Mouse (Mus musculus) hindbrain, embryonic 10.5 days (tissue): ENCODE data around the gene Mrpl39. TPM values are rescaled to one million over a fixed set of nuclear protein-coding genes. Genes with fewer than 3 reads are reported as not detected.

Experiments
- DNase-seq: peaks from one replicate; pipeline ENCODE4 v3.0.0-alpha.2; 2017; ENCODE audit warnings: low spot score
- H3K27ac ChIP-seq: fragments of 300-500 bp; sonication (generic); 2 replicates; pipeline ENCODE4 v1.5.1; 2016; ENCODE audit warnings: mild to moderate bottlenecking, moderate library complexity
- H3K27me3 ChIP-seq: fragments of 300-500 bp; sonication (generic); 2 replicates; pipeline ENCODE4 v1.6.1; 2016; ENCODE audit warnings: mild to moderate bottlenecking; ENCODE audit not compliant: poor library complexity, insufficient read depth, severe bottlenecking
- H3K36me3 ChIP-seq: fragments of 300-500 bp; sonication (generic); 2 replicates; pipeline ENCODE4 v1.6.1; 2016; ENCODE audit warnings: mild to moderate bottlenecking, moderate library complexity
- H3K4me1 ChIP-seq: fragments of 300-500 bp; sonication (generic); replicated peaks from 2 replicates; pipeline ENCODE4 v1.6.1; 2016; ENCODE audit warnings: mild to moderate bottlenecking
- H3K4me3 ChIP-seq: fragments of 300-500 bp; sonication (generic); 2 replicates; pipeline ENCODE4 v1.5.1; 2016; ENCODE audit warnings: mild to moderate bottlenecking, moderate library complexity
- H3K9me3 ChIP-seq: fragments of 300-500 bp; sonication (generic); 2 replicates; pipeline ENCODE4 v1.6.1; 2016; ENCODE audit warnings: mild to moderate bottlenecking, moderate library complexity
- WGBS: fragments of 180-500 bp; shearing (Covaris S2); methylation state at CpG from one replicate; pipeline ENCODE4 v1.1.7; 2016; 5-methylcytosine and 5-hydroxymethylcytosine counted together
- polyA plus RNA-seq: library from polyadenylated mRNA; unstranded; fragments of >200 nt; fragmentation: Nextera tagmentation; extraction: Ambion mirVana; gene quantifications from 2 replicates; pipeline ENCODE4 v1.2.1, GENCODE M21; 2016

Gene Mrpl39
- polyA plus RNA-seq = 50.3 and 54.4 TPM in 2 replicates

DNA sequence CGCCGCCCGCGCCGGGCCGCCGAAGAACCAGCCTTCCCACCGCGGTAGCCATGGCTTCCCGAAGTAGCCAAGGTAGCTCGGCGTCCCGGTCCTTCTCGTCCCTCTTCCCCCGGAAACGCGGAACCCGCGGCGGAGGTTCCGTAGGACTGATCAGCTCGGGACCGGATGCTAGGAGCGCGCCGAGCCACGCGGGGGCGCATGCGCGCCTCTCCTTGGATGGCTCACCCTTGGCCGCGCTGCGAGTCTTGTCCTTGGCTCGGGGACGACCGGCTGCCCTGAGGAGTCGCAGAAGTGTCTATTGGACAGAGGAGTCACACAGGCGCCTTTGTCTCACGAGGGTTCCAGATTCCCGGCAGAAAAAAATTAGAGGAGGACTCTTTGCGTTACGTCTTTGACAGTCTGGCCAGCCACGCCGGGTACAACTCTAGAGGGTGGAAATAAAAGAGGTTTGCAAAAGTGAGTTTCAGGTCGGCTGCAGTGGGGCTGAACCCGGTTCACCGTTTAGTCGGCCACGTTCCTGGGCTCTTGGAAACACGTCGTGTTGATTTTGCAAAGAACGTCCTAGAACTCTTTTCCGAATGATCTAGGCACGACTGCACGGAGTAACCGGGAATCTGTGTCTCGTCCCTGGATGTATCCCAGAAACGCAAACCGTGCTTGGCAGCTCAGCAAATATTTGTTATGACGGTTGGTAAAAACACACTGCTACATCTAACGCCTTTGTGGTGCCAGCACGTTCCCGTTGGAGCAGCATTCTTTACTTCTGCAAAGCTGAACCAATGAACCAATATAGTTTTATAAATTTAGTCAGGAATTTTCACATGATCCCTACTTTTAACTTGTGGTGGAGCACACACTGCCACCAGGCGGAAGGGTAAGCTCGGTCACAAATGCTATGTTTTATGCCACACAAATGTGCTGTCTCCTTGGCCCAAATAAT, at the start of gene Mrpl39:
Gene Mrpl39, minus strand, starts transcription at position 577 of the 940 bp plus-strand sequence.
- Histone ChIP-seq H3K27me3 (no peaks in the 10 kb centered on the region), H3K4me1 (peaks cover 8% of the 10 kb centered on the region), H3K36me3 (peaks cover 26% of the 10 kb centered on the region), H3K27ac (peak within 1 kb of the TSS; percentile 91), H3K4me3 (peak within 1 kb of the TSS; percentile 83), H3K9me3 (no peaks in the 10 kb centered on the region)
- 2% methylated on average over 66 of the region's 66 CpGs for WGBS
- DNase-seq = peak; percentile 98

GRCm38 (mm10) chr16:84784966-84785365, 49.4 kb upstream of the Mrpl39 start:
- DNase-seq = no peak
- Histone ChIP-seq H3K4me1 (0 out of 2 replicates have a peak, but pooled peaks cover 2% of the 10 kb centered on the region), H3K27ac (no peak overlapping the region), H3K27me3 (no peaks in the 10 kb centered on the region), H3K9me3 (no peaks in the 10 kb centered on the region), H3K36me3 (peaks cover 35% of the 10 kb centered on the region), H3K4me3 (no peak overlapping the region)
- WGBS = 27% methylated on average over 7 of the region's 7 CpGs

- peaks cover 36% of the 10 kb centered on the region for H3K36me3 ChIP-seq
- H3K27ac ChIP-seq = no peak overlapping the region
- H3K4me1 ChIP-seq = 0 out of 2 replicates have a peak, but pooled peaks cover 6% of the 10 kb centered on the region
- H3K4me3 ChIP-seq = no peak overlapping the region
- H3K27me3 ChIP-seq = no peaks in the 10 kb centered on the region
- WGBS = 67% methylated on average over 2 of the region's 2 CpGs
- no peaks in the 10 kb centered on the region for H3K9me3 ChIP-seq
- DNase-seq = no peak
Observed at GRCm38 (mm10) chr16:84783279-84783678, 47.7 kb upstream of the Mrpl39 start.

GRCm38 (mm10) chr16:84779718-84780117, 44.2 kb upstream of the Mrpl39 start:
- H3K9me3 ChIP-seq = no peaks in the 10 kb centered on the region
- WGBS = 85% methylated on average over 5 of the region's 5 CpGs

GRCm38 (mm10) chr16:84778861-84779630, 43.5 kb upstream of the Mrpl39 start:
- H3K27ac ChIP-seq = no peak overlapping the region
- 88% methylated on average over 6 of the region's 6 CpGs for WGBS
- no peak for DNase-seq

More at GRCm38 (mm10) chr16:84779718-84780117, 44.2 kb upstream of the Mrpl39 start:
- Histone ChIP-seq H3K27me3 (no peaks in the 10 kb centered on the region), H3K27ac (no peak overlapping the region), H3K36me3 (peaks cover 31% of the 10 kb centered on the region), H3K4me3 (no peak overlapping the region), H3K4me1 (peaks cover 18% of the 10 kb centered on the region)
- DNase-seq = no peak

GRCm38 (mm10) chr16:84778431-84778830, 42.9 kb upstream of the Mrpl39 start:
- Histone ChIP-seq H3K9me3 (no peaks in the 10 kb centered on the region), H3K4me3 (no peak overlapping the region), H3K27ac (no peak overlapping the region), H3K27me3 (no peaks in the 10 kb centered on the region), H3K36me3 (peaks cover 31% of the 10 kb centered on the region), H3K4me1 (peaks cover 21% of the 10 kb centered on the region)
- no peak for DNase-seq
- WGBS = 89% methylated on average over 6 of the region's 6 CpGs

More at GRCm38 (mm10) chr16:84778861-84779630, 43.5 kb upstream of the Mrpl39 start:
- Histone ChIP-seq H3K36me3 (peaks cover 31% of the 10 kb centered on the region), H3K4me1 (peaks cover 18% of the 10 kb centered on the region), H3K4me3 (no peak overlapping the region), H3K9me3 (no peaks in the 10 kb centered on the region), H3K27me3 (no peaks in the 10 kb centered on the region)

DNA sequence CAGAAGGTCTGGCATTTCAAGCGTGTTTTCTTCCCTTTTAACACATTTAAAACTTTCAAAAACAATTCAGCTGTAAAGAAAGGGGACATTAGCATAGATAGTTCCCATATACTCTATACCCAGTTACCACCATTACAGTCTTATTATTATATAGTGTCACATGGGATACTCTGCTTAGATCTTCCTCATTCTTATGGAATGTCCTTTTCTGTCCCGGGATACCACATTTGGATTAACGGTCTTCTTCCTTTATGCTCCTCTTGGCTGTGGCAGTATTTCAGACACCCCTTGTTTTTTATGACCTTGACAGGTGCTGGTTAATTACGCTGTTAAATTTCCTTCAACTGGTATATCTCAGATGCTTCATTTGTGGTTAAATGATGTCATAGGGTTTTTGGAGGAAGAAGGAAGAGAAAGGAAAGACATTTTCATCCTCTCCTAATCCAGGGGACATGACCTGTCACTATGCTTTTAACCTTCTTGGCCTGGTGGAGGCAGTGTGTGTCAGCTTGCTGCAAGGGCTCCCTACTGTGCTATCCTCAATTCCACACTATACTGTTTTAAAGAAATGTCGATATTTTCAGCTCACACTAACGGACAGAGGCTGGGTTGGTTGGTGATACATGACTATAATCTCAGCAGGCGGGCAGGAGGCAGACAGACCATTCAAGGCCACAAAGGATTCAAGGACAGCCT, 40.7 kb upstream of the Mrpl39 start:
- DNase-seq = no peak
- Histone ChIP-seq H3K4me1 (peaks cover 30% of the 10 kb centered on the region), H3K9me3 (no peaks in the 10 kb centered on the region), H3K4me3 (peak overlapping the region; percentile 81), H3K27ac (no peak overlapping the region), H3K36me3 (peaks cover 31% of the 10 kb centered on the region), H3K27me3 (no peaks in the 10 kb centered on the region)
- 67% methylated on average over 7 of the region's 7 CpGs for WGBS

- Histone ChIP-seq H3K27ac (peak overlapping the region; percentile 97), H3K36me3 (peaks cover 30% of the 10 kb centered on the region), H3K4me1 (peaks cover 30% of the 10 kb centered on the region), H3K4me3 (peak overlapping the region; percentile 81), H3K9me3 (no peaks in the 10 kb centered on the region), H3K27me3 (no peaks in the 10 kb centered on the region)
- WGBS = 29% methylated on average over 11 of the region's 11 CpGs
- no peak for DNase-seq
Observed at GRCm38 (mm10) chr16:84775356-84775755, 39.8 kb upstream of the Mrpl39 start.

DNA sequence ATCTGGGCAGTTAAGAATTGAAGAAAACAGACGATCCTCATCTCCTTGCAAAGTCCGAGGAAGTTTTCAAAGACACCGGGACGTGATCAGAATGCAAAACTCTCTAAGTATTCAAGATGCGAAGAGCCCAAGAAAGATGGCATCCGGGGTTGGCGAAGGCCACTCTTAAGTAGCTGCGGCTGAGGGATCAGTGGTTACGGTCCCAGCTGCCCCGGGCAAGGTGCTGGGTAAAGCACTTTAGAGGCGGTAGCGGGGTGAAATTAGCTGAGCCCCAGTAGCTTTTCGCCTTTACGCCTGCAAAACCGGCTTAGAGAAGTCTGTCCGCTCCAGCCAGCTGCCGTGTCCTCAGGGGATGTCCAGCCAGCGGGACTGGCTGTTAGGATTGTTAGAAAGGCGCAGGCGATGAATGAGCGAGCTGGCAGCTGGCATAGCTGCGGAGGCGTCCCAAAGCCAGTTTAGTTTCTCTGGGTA, 39.3 kb upstream of the Mrpl39 start:
- peaks cover 30% of the 10 kb centered on the region for H3K4me1 ChIP-seq
- H3K4me3 ChIP-seq = peak overlapping the region; percentile 81
- WGBS = under 1% methylated on average over 23 of the region's 23 CpGs
- H3K27me3 ChIP-seq = no peaks in the 10 kb centered on the region
- H3K27ac ChIP-seq = peak overlapping the region; percentile 97
- no peaks in the 10 kb centered on the region for H3K9me3 ChIP-seq
- DNase-seq = peak; percentile 72
- peaks cover 27% of the 10 kb centered on the region for H3K36me3 ChIP-seq

- Histone ChIP-seq H3K27ac (peak within 1 kb of the TSS; percentile 97), H3K9me3 (no peaks in the 10 kb centered on the region), H3K27me3 (no peaks in the 10 kb centered on the region), H3K4me1 (peaks cover 30% of the 10 kb centered on the region), H3K36me3 (peaks cover 20% of the 10 kb centered on the region), H3K4me3 (peak within 1 kb of the TSS; percentile 81)
- DNase-seq = peak; percentile 90
- WGBS = under 1% methylated on average over 42 of the region's 43 CpGs
Observed at GRCm38 (mm10) chr16:84774003-84774703, 38.6 kb upstream of the Mrpl39 start, which contains the start of gene Jam2. Gene Jam2 (plus strand): TSS chr16:84774123.

DNA sequence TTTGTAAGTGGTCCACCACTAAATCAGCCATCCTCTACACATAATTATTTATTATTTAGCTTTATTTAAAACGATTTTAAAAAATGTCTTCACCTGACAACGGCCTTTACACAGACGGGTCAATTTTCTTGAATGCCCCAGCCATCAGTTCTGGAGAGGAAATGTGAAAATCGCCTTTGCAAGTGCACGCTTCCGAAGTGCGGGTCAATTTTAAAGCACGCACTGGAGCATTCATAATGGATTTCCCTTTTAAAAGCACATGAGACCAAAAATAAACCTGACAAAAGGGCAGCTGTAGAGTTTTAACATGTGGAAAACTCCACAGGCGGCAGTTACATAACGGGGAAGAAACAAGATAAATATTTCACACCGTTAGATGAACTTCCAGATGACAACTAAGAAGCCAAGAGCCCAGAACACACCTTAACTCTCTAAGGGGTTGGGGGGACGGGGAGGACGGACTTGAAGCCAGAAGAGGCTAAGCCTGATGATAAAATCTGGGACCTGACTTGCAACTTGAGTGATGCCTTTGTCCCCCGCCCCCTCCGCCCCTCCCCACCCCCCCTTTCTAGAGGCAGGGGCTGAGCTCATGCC, 37.8 kb upstream of the Mrpl39 start:
- Histone ChIP-seq H3K4me1 (peaks cover 27% of the 10 kb centered on the region), H3K27ac (peak overlapping the region; percentile 97), H3K9me3 (no peaks in the 10 kb centered on the region), H3K36me3 (peaks cover 12% of the 10 kb centered on the region), H3K4me3 (peak overlapping the region; percentile 81), H3K27me3 (no peaks in the 10 kb centered on the region)
- WGBS = 3% methylated on average over 15 of the region's 15 CpGs
- DNase-seq = peak; percentile 68
